Mouse (Mus musculus) spleen, postnatal 4 days (tissue): Measurements from ENCODE around the gene Fam83d.

Source experiments
- DNase-seq, 2 experiments: peaks; one replicate each; pipeline ENCODE4 v3.0.0; 2022; ENCODE audit warnings: low spot score in 2 of 2

Gene Fam83d

GRCm38 (mm10) chr2:158745049-158745482, 22.8 kb upstream of the Fam83d start:
- DNase-seq, result no peak

GRCm38 (mm10) chr2:158746164-158746563, 21.7 kb upstream of the Fam83d start:
- DNase-seq, result no peak

GRCm38 (mm10) chr2:158749366-158749765, 18.5 kb upstream of the Fam83d start:
- no peak for DNase-seq

GRCm38 (mm10) chr2:158760231-158760630, 7.7 kb upstream of the Fam83d start:
- DNase-seq, result no peak

- no peak for DNase-seq
These were observed 5.6 kb upstream of the Fam83d start for GRCm38 (mm10) chr2:158762339-158762738.

GRCm38 (mm10) chr2:158768350-158768749, 457 bp downstream of the Fam83d start:
- peak; percentile 68 to 84 for DNase-seq

GRCm38 (mm10) chr2:158768771-158769170, 878 bp downstream of the Fam83d start:
- no peak for DNase-seq

- DNase-seq, result no peak
These were observed 2.3 kb downstream of the Fam83d start for GRCm38 (mm10) chr2:158770126-158770757.

GRCm38 (mm10) chr2:158771066-158771763, 3.3 kb downstream of the Fam83d start:
- DNase-seq, result no peak

GRCm38 (mm10) chr2:158772808-158773207, 4.9 kb downstream of the Fam83d start:
- DNase-seq, result no peak

GRCm38 (mm10) chr2:158774886-158775285, 7.0 kb downstream of the Fam83d start:
- no peak for DNase-seq

- DNase-seq, result no peak
These were observed 8.8 kb downstream of the Fam83d start for GRCm38 (mm10) chr2:158776716-158777115.

GRCm38 (mm10) chr2:158777490-158777889, 9.6 kb downstream of the Fam83d start:
- no peak for DNase-seq

GRCm38 (mm10) chr2:158778349-158778748, 10.5 kb downstream of the Fam83d start:
- DNase-seq, result peak in 1 of 2 experiments; percentile 53

GRCm38 (mm10) chr2:158781126-158781525, 13.2 kb downstream of the Fam83d start:
- no peak for DNase-seq

GRCm38 (mm10) chr2:158786927-158787795, 19.3 kb downstream of the Fam83d start:
- DNase-seq, result no peak

- DNase-seq, result peak; percentile 88 to 92
These were observed 26.7 kb downstream of the Fam83d start, which contains the start of gene Dhx35 for GRCm38 (mm10) chr2:158794494-158795004. TSS of gene Dhx35 (plus strand) at chr2:158794807.

GRCm38 (mm10) chr2:158795043-158795442, 27.1 kb downstream of the Fam83d start:
- DNase-seq, result no peak

GRCm38 (mm10) chr2:158795875-158796274, 28.0 kb downstream of the Fam83d start:
- DNase-seq, result no peak

GRCm38 (mm10) chr2:158799328-158799727, 31.4 kb downstream of the Fam83d start:
- DNase-seq, result no peak

GRCm38 (mm10) chr2:158800788-158801187, 32.9 kb downstream of the Fam83d start:
- DNase-seq, result no peak

- DNase-seq, result no peak
These were observed 35.7 kb downstream of the Fam83d start for GRCm38 (mm10) chr2:158803575-158803974.
